Mouse (Mus musculus) cerebellum, adult 2 months (tissue): ENCODE measurements at regions not wholly inside any gene's neighbourhood (a gene's known extent, or its start where the extent isn't known, plus 50 kb on each side); places are given as distances from the start of the nearest gene placed in this dataset.

Experiments used
- DNase-seq, 2 experiments: peaks; one replicate each; pipeline ENCODE4 v3.0.0; 2021
- H3K27ac ChIP-seq: fragments of 200-500 bp; 2 replicates; pipeline ENCODE4 v1.5.1; 2012; ENCODE audit warnings: low read length, control low read depth, inconsistent platforms; ENCODE audit not compliant: insufficient read depth
- H3K27me3 ChIP-seq: fragments of 200-500 bp; 2 replicates; pipeline ENCODE4 v1.6.1; 2012; ENCODE audit warnings: inconsistent platforms, mild to moderate bottlenecking, low read length, moderate library complexity; ENCODE audit not compliant: control insufficient read depth, insufficient read depth
- H3K4me1 ChIP-seq: fragments of 200-500 bp; 2 replicates; pipeline ENCODE4 v1.6.1; 2011; ENCODE audit warnings: low read length; ENCODE audit not compliant: control insufficient read depth, insufficient read depth
- H3K4me3 ChIP-seq: fragments of 200-500 bp; replicated peaks from 2 replicates; pipeline ENCODE3; 2011; ENCODE audit warnings: mild to moderate bottlenecking, low read depth, low read length, control low read depth; ENCODE audit not compliant: insufficient read depth
- CTCF ChIP-seq: fragments of 200-500 bp; IDR thresholded peaks from 2 replicates; pipeline ENCODE4 v1.5.1; 2011; ENCODE audit warnings: low read depth, mild to moderate bottlenecking, control low read depth, low read length, moderate library complexity, borderline replicate concordance; ENCODE audit not compliant: insufficient read depth
- POLR2A ChIP-seq: fragments of 200-500 bp; IDR thresholded peaks from 2 replicates; pipeline ENCODE4 v1.6.1; 2011; ENCODE audit warnings: low read length, control low read depth, borderline replicate concordance; ENCODE audit not compliant: insufficient read depth
- WGBS: fragments of 180-500 bp; shearing (Covaris S2); methylation state at CpG from one replicate; pipeline ENCODE4 v1.1.7; 2018; 5-methylcytosine and 5-hydroxymethylcytosine counted together

DNA sequence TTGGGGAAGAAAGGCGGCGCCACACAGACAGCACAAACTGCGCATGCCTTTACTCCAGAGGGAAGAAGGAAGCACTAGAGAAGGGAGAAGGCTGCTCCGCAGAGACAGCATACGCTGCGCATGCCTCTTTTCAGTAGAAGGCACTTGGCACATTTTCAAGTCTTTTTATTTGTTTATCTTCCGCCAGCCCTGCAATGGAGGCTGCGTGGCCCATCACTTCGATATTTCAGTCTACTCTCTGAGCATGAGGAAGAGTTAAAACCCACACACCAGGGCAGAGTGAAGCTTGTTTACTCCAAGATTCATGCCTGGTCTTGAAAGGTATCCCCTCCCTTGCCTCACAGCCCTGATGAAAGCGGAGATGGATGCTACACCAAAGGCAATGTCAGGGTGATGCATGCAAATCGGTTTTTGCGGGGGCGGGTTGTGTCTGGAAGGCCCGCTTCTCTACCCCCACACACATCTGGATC is 64.3 kb upstream of the Dhx15 start:
- no peak overlapping the region for H3K27ac ChIP-seq
- no peaks in the 10 kb centered on the region for H3K4me1 ChIP-seq
- H3K27me3 ChIP-seq, result no peaks in the 10 kb centered on the region
- no peak overlapping the region for H3K4me3 ChIP-seq
- TF ChIP-seq CTCF (no peak), POLR2A (no peak)
- no peak for DNase-seq
- WGBS, result 62% methylated on average over 14 of the region's 14 CpGs

DNA sequence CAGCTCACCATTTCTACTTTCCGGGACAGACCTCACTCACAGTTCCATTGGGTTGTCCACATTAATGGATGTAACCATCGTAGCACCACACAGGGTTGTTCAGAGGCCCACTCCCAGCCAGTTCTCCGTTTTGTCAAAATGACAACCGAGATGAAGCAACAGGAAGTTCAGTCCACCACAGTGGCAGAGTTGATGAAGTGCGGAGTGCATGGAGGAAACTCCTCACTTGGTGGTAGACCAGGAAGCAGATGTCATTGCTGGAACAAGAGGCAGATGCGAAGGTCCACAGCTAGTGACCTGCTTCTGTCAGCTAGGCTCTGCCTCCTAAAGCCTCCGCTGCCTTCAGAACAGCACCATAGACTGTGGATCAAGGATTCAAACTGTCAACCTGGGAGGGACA is 59.5 kb upstream of the Dhx15 start:
- WGBS, result 87% methylated on average over 7 of the region's 7 CpGs
- H3K27me3 ChIP-seq, result no peaks in the 10 kb centered on the region
- DNase-seq, result no peak
- H3K4me1 ChIP-seq, result no peaks in the 10 kb centered on the region
- no peak overlapping the region for H3K27ac ChIP-seq
- TF ChIP-seq CTCF (no peak), POLR2A (no peak)
- no peak overlapping the region for H3K4me3 ChIP-seq

GRCm38 (mm10) chr5:52243931-52244330 is 53.6 kb upstream of the Dhx15 start:
- H3K4me1 ChIP-seq, result no peaks in the 10 kb centered on the region
- H3K27me3 ChIP-seq, result no peaks in the 10 kb centered on the region
- no peak for TF ChIP-seq CTCF
- no peak for TF ChIP-seq POLR2A
- WGBS, result 92% methylated on average over 4 of the region's 4 CpGs
- H3K4me3 ChIP-seq, result no peak overlapping the region
- DNase-seq, result no peak
- H3K27ac ChIP-seq, result no peak overlapping the region

- no peak for DNase-seq
- no peak for TF ChIP-seq POLR2A
- TF ChIP-seq CTCF, result no peak
- Histone ChIP-seq H3K4me3 (no peak overlapping the region), H3K27ac (no peak overlapping the region), H3K27me3 (no peaks in the 10 kb centered on the region), H3K4me1 (no peaks in the 10 kb centered on the region)
- WGBS, result 89% methylated on average over 2 of the region's 2 CpGs
Measured at GRCm38 (mm10) chr5:52242414-52242813, 52.1 kb upstream of the Dhx15 start.

DNA sequence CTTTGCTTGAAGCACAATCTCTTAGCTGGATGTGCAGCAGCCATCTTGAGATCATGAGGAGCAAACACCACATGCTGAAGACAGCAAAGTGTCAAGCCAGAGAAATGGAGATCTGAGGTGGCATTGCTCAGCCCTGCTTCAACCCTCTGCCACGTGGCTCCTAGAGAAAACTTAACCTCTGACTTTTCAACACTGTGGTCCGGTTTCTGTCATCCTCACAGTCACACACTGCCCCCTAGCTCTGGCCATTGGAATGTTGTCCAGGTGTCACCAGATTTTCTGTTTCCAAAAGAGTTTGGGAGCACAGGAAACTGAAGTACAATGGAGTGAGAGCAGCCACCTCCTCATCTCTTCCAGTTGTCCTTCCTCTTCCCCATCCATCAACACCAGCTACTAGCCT is 50.2 kb upstream of the Dhx15 start:
- H3K27me3 ChIP-seq, result no peaks in the 10 kb centered on the region
- TF ChIP-seq CTCF (peak; percentile 27; the same call in 1 of the 2 replicates), POLR2A (no peak)

More for the DNA sequence above, 50.2 kb upstream of the Dhx15 start:
- no peak for DNase-seq
- no peak overlapping the region for H3K4me3 ChIP-seq
- H3K27ac ChIP-seq, result no peak overlapping the region
- no peaks in the 10 kb centered on the region for H3K4me1 ChIP-seq
- WGBS, result 2% methylated on average over 2 of the region's 2 CpGs
